Mouse (Mus musculus) right cerebral cortex, adult 2 months (tissue): ENCODE measurements at regions not wholly inside any gene's neighbourhood (a gene's known extent, or its start where the extent isn't known, plus 50 kb on each side); places are given as distances from the start of the nearest gene placed in this dataset.

ENCODE experiments used
- DNase-seq, 2 experiments: peaks; one replicate each; pipeline ENCODE4 v3.0.0; 2021 to 2022; ENCODE audit warnings: low spot score in 2 of 2

GRCm38 (mm10) chr6:84514623-84515022 is 79.1 kb downstream of the Cyp26b1 start:
- no peak for DNase-seq

GRCm38 (mm10) chr6:84508598-84508997 is 85.1 kb downstream of the Cyp26b1 start:
- DNase-seq, result no peak

- no peak for DNase-seq
These were observed 87.0 kb downstream of the Cyp26b1 start for GRCm38 (mm10) chr6:84506675-84507074.

GRCm38 (mm10) chr6:84500255-84500886 is 93.3 kb downstream of the Cyp26b1 start:
- DNase-seq, result no peak

- no peak for DNase-seq
These were observed 95.6 kb downstream of the Cyp26b1 start for GRCm38 (mm10) chr6:84498076-84498475.

- no peak for DNase-seq
These were observed 100.0 kb downstream of the Cyp26b1 start for GRCm38 (mm10) chr6:84493676-84494075.

GRCm38 (mm10) chr6:84493169-84493568 is 100.5 kb downstream of the Cyp26b1 start:
- no peak for DNase-seq

GRCm38 (mm10) chr6:84492594-84492993 is 101.1 kb downstream of the Cyp26b1 start:
- no peak for DNase-seq

GRCm38 (mm10) chr6:84491106-84491505 is 102.6 kb downstream of the Cyp26b1 start:
- no peak for DNase-seq

- DNase-seq, result no peak
These were observed 112.5 kb downstream of the Cyp26b1 start for GRCm38 (mm10) chr6:84481205-84481604.

- DNase-seq, result no peak
These were observed 116.6 kb downstream of the Cyp26b1 start for GRCm38 (mm10) chr6:84477072-84477471.

GRCm38 (mm10) chr6:84476466-84476865 is 117.2 kb downstream of the Cyp26b1 start:
- peak in 1 of 2 experiments; percentile 10 for DNase-seq

GRCm38 (mm10) chr6:84474835-84475234 is 118.9 kb downstream of the Cyp26b1 start:
- DNase-seq, result no peak

GRCm38 (mm10) chr6:84473171-84473570 is 120.5 kb downstream of the Cyp26b1 start:
- DNase-seq, result no peak

GRCm38 (mm10) chr6:84472287-84472686 is 121.4 kb downstream of the Cyp26b1 start:
- no peak for DNase-seq

- DNase-seq, result no peak
These were observed 126.4 kb downstream of the Cyp26b1 start for GRCm38 (mm10) chr6:84467319-84467718.

- peak; percentile 25 to 34 for DNase-seq
These were observed 127.5 kb downstream of the Cyp26b1 start for GRCm38 (mm10) chr6:84466223-84466622.

- no peak for DNase-seq
These were observed 128.1 kb downstream of the Cyp26b1 start for GRCm38 (mm10) chr6:84465596-84465995.

- no peak for DNase-seq
These were observed 129.9 kb downstream of the Cyp26b1 start for GRCm38 (mm10) chr6:84463592-84464367.

GRCm38 (mm10) chr6:84456803-84457202 is 136.9 kb downstream of the Cyp26b1 start:
- no peak for DNase-seq

GRCm38 (mm10) chr6:84445093-84445492 is 148.6 kb downstream of the Cyp26b1 start:
- DNase-seq, result peak; percentile 35 to 40

GRCm38 (mm10) chr6:84442667-84443066 is 151.0 kb downstream of the Cyp26b1 start:
- DNase-seq, result peak; percentile 34 to 40
